Mouse (Mus musculus) ES-E14 (cell line): ENCODE results near the gene Ehbp1l1. TPM values are rescaled to one million over a fixed set of nuclear protein-coding genes. Genes with fewer than 3 reads are reported as not detected.
A peak's percentile ranks its signal among the peaks of the same experiment; 100 is the strongest.

Experiments
- DNase-seq: peaks from one replicate; pipeline ENCODE4 v3.0.0-alpha.2; 2013; ENCODE audit warnings: low read depth, low spot score
- H3K27ac ChIP-seq: 2 replicates; pipeline ENCODE4 v1.5.1; 2012; ENCODE audit warnings: low read depth, mild to moderate bottlenecking, low read length, moderate library complexity, mixed read lengths; ENCODE audit not compliant: poor library complexity, insufficient read depth, severe bottlenecking
- H3K36me3 ChIP-seq: 2 replicates; pipeline ENCODE4 v1.6.1; 2012; ENCODE audit warnings: mild to moderate bottlenecking, low read length, moderate library complexity, mixed read lengths; ENCODE audit not compliant: control insufficient read depth, poor library complexity, insufficient read depth, severe bottlenecking
- H3K4me1 ChIP-seq, 2 experiments: fragments of 150-350 bp in 1 of 2; sonication (generic) in 1 of 2; 2 replicates each; pipeline ENCODE4 v1.6.1; 2012; ENCODE audit warnings: low read length in 2 of 2, mild to moderate bottlenecking in 1 of 2, mixed read lengths in 1 of 2; ENCODE audit not compliant: control insufficient read depth in 2 of 2, insufficient read depth in 2 of 2, poor library complexity in 1 of 2
- H3K4me3 ChIP-seq, 2 experiments: fragments of 150-350 bp in 1 of 2; sonication (generic) in 1 of 2; 2 replicates each; pipeline ENCODE4 v1.5.1; 2012; ENCODE audit warnings: low read length in 2 of 2, low read depth in 1 of 2, mild to moderate bottlenecking in 1 of 2, mixed read lengths in 1 of 2; ENCODE audit not compliant: insufficient read depth in 1 of 2, poor library complexity in 1 of 2, severe bottlenecking in 1 of 2
- H3K9ac ChIP-seq: 2 replicates; pipeline ENCODE4 v1.6.1; 2012; ENCODE audit warnings: low read depth, mild to moderate bottlenecking, low read length, mixed read lengths; ENCODE audit not compliant: poor library complexity, insufficient read depth, severe bottlenecking
- H3K9me3 ChIP-seq: fragments of 150-350 bp; sonication (generic); 2 replicates; pipeline ENCODE4 v1.6.1; 2012; ENCODE audit warnings: low read depth, mild to moderate bottlenecking, low read length; ENCODE audit not compliant: control insufficient read depth, insufficient read depth
- CHD2 ChIP-seq: IDR thresholded peaks from 2 replicates; pipeline ENCODE4 v1.6.1; 2014; ENCODE audit warnings: mild to moderate bottlenecking, low read depth, low read length, inconsistent platforms
- HCFC1 ChIP-seq: IDR thresholded peaks from 2 replicates; pipeline ENCODE4 v1.6.1; 2012; ENCODE audit warnings: low read length, inconsistent platforms, borderline replicate concordance; ENCODE audit not compliant: insufficient read depth
- MAFK ChIP-seq: IDR thresholded peaks from 2 replicates; pipeline ENCODE4 v1.6.1; 2014; ENCODE audit warnings: mild to moderate bottlenecking, low read depth, low read length, inconsistent platforms; ENCODE audit not compliant: insufficient read depth
- ZC3H11A ChIP-seq: IDR thresholded peaks from 2 replicates; pipeline ENCODE4 v1.6.1; 2012; ENCODE audit warnings: low read depth, mild to moderate bottlenecking, inconsistent platforms, low read length, borderline replicate concordance
- ZNF384 ChIP-seq: IDR thresholded peaks from 2 replicates; pipeline ENCODE4 v1.6.1; 2012; ENCODE audit warnings: low read depth, low read length, inconsistent platforms
- in situ Hi-C, 2 experiments: fragments of 600-800 bp; cut with MboI; formaldehyde crosslinking; loops; one replicate each; pipeline ENCODE4 v1.15.1; 2025; ENCODE audit warnings: low sequenced_read_pairs in 2 of 2, inconsistent platforms in 1 of 2; ENCODE audit not compliant: unreplicated experiment in 2 of 2
- total RNA-seq: library from RNA; depleted of rRNA; stranded (reverse); fragments of 300-350 nt; gene quantifications from 2 replicates; pipeline ENCODE4 v1.2.3, GENCODE M21; 2012

The Ehbp1l1 gene
- total RNA-seq, 1 experiment: 16.4 TPM

DNA sequence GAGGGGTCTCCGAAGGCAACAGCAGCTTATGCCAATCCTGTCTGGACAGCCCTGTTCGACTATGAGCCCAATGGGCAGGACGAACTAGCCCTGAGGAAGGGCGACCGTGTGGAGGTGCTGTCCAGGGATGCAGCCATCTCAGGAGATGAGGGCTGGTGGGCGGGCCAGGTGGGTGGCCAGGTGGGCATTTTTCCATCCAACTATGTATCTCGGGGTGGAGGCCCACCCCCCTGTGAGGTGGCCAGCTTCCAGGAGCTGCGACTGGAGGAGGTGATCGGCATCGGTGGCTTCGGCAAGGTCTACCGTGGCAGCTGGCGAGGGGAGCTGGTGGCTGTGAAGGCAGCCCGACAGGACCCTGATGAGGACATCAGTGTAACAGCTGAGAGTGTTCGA lies 35.8 kb downstream of the Ehbp1l1 start:
- H3K4me1 ChIP-seq: peaks cover 4 to 16% of the 10 kb centered on the region in 2 experiments; a peak in 2 of 4 replicates
- in situ Hi-C loops: no loop called here
- TF ChIP-seq ZC3H11A (no peak), HCFC1 (no peak), CHD2 (no peak), MAFK (no peak), ZNF384 (no peak)
- H3K36me3 ChIP-seq: peaks cover 15% of the 10 kb centered on the region
- no peak for DNase-seq
- H3K9me3 ChIP-seq: no peaks in the 10 kb centered on the region
- peak overlapping the region; percentile 81 to 90 for H3K4me3 ChIP-seq
- H3K9ac ChIP-seq: peak overlapping the region; percentile 67
- no peak overlapping the region for H3K27ac ChIP-seq

DNA sequence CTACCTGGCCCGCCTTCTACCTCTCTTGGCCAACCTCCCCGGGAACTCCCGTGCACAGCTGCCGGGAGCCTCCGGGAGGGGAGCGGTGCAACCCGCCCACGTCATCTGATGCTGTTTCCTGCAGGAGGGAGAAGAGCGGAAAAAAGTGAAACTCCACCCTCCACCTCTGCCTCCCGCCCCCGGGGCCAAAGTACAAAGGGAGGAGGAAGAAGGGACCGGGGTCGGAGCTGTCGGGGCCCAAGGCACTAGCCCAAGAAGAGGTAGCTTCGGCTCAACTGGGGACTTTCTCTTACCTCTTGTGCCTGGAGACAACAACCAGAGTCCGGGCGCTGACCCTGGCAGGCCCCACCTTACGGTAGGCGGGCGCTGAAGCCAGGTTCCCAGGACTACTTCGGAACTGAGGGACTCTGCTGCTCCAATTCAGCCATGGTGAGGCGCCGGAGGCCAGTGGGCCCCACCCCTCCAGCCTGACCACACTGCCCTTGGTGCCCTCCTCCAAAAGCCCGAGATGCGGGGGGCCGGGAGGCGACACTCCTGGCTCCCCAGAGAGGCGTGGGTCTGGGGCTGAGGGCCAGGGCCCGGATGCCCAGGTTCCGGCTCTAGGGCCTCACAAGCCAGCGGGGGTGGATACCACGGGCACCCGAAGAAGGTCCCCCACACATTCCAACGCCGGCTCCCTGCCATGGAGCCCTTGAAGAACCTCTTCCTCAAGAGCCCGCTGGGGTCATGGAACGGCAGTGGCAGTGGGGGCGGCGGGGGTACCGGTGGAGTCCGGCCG lies 36.4 kb downstream of the Ehbp1l1 start:
- peak; percentile 48 for DNase-seq
- Histone ChIP-seq H3K9me3 (no peaks in the 10 kb centered on the region), H3K4me3 (peak overlapping the region; percentile 81 to 90), H3K27ac (peak overlapping the region; percentile 1; the same call in 1 of the 2 replicates), H3K9ac (peak overlapping the region; percentile 67), H3K4me1 (peaks cover 4 to 13% of the 10 kb centered on the region in 2 experiments; a peak in 2 of 4 replicates), H3K36me3 (peaks cover 20% of the 10 kb centered on the region)
- no peak for TF ChIP-seq ZNF384
- TF ChIP-seq CHD2: no peak
- no peak for TF ChIP-seq MAFK
- no peak for TF ChIP-seq ZC3H11A
- TF ChIP-seq HCFC1: no peak
- in situ Hi-C loops: no loop called here

DNA sequence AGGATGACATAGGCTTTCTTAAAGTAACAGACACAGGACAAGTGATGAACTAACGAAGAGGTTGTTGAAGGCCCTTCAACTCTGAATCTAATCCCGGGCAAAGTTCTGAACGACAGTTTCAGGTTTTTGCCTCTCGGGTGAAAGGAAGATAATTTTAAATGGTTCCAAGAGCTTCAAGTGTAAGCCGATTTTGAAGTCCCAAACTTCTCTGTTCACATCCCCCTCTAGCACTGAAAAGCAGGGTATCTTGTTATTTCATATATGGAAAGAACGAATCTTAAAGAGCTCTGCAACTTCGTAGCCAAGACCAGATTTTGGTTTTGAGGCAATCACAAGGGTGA lies 37.1 kb downstream of the Ehbp1l1 start:
- in situ Hi-C loops: no loop called here
- H3K4me1 ChIP-seq: peaks cover 4 to 13% of the 10 kb centered on the region in 2 experiments; a peak in 2 of 4 replicates
- peaks cover 26% of the 10 kb centered on the region for H3K36me3 ChIP-seq
- peak overlapping the region; percentile 67 for H3K9ac ChIP-seq
- DNase-seq: no peak
- no peaks in the 10 kb centered on the region for H3K9me3 ChIP-seq
- TF ChIP-seq CHD2: no peak
- no peak; the same call in 1 of the 2 replicates for TF ChIP-seq HCFC1
- TF ChIP-seq ZNF384: no peak
- no peak for TF ChIP-seq ZC3H11A
- no peak for TF ChIP-seq MAFK
- H3K4me3 ChIP-seq: peak overlapping the region; percentile 81 to 90
- peak overlapping the region; percentile 1; the same call in 1 of the 2 replicates for H3K27ac ChIP-seq

DNA sequence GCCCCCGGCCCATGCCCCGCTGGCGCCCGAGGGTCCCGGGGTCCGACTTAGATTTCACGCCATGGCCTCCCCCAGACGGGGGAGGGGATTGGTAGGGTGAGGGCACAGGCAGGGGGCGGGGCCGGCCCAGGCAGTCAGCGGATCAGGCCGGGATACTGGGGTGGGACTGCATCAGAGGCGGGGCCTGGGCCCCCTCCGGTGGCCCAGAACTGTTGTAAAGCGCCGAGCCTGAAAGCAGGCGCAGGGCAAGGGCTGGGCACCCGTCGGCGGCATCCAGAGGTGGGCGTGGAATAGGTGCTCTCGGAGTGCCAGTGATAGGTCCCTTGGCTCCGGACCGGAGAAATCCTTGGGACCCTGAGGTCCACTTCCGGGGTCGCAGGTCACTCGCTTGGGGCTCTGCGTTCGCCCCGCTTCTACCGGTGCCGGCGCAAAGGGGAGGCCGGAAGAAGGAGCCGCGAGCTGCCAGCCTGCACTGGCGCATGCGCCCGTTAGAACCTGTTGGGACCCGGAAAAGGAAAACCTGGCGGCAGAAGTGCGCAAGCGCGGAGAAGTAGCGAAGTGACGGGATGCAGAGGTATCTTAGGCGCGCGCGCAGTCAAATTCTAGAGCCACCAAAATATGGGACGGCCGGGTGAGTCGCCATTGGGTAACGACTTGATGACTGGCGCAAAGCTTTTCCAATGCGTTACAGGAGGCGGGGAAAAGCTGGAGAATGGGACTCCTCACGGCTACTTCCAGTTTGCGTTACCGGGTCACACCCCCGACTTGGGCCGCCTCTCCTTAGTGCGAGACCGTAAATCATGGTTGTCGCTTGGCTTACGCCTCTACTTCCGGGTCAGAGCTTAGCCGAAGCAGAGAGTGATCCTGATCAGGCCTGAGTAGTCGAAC lies 37.7 kb downstream of the Ehbp1l1 start, which contains the start of the genes Map3k11 and Pcnx3:
Gene Map3k11 (plus strand): TSS at position 543 of the 888 bp plus-strand sequence.
Gene Pcnx3 (minus strand): TSS at position 709 of the 888 bp plus-strand sequence.
- peaks cover 33% of the 10 kb centered on the region for H3K36me3 ChIP-seq
- H3K9me3 ChIP-seq: no peaks in the 10 kb centered on the region
- peak within 1 kb of the TSS; percentile 81 for H3K9ac ChIP-seq
- DNase-seq: peak; percentile 95
- peak within 1 kb of the TSS; percentile 81 to 90 for H3K4me3 ChIP-seq
- H3K4me1 ChIP-seq: peaks cover 4 to 13% of the 10 kb centered on the region in 2 experiments; a peak in 2 of 4 replicates
- peak within 1 kb of the TSS; percentile 68 for H3K27ac ChIP-seq
- in situ Hi-C loops: no loop called here
- TF ChIP-seq HCFC1: peak; percentile 80; the same call in 1 of the 2 replicates
- TF ChIP-seq CHD2: peak; percentile 69
- no peak for TF ChIP-seq MAFK
- TF ChIP-seq ZNF384: no peak
- TF ChIP-seq ZC3H11A: no peak
